Mouse (Mus musculus): ENCODE measurements around the gene Glud1. TPM values are rescaled to one million over a fixed set of nuclear protein-coding genes. Genes with fewer than 3 reads are reported as not detected.
A peak's percentile ranks its signal among the peaks of the same experiment; 100 is the strongest.

Glud1 gene
- polyA plus RNA-seq, 1 experiment from 2014 or later = 152 TPM

GRCm38 (mm10) chr14:34341993-34342392 lies 31.5 kb downstream of the Glud1 start:
- WGBS = 87% methylated on average over 4 of the region's 4 CpGs
- no peak overlapping the region for H3K9ac ChIP-seq (replicated peaks; ENCODE audit: low read depth, low read length)
- peaks cover 38% of the 10 kb centered on the region for H3K36me3 ChIP-seq (ENCODE audit: control insufficient read depth, insufficient read depth, low read length)
- no peaks in the 10 kb centered on the region for H3K27me3 ChIP-seq (ENCODE audit: control insufficient read depth, insufficient read depth, low read length)
- H3K4me2 ChIP-seq (ENCODE audit: low read depth, low read length) = no peak overlapping the region
- no peak overlapping the region for H3K27ac ChIP-seq (ENCODE audit: low read depth, low read length)
- no peaks in the 10 kb centered on the region for H3K9me3 ChIP-seq (ENCODE audit: control insufficient read depth, low read length)
- H3K4me1 ChIP-seq (ENCODE audit: control insufficient read depth, insufficient read depth, low read length) = no peaks in the 10 kb centered on the region
- ATAC-seq (ENCODE audit: low read depth) = no peak
- no peak overlapping the region for H3K4me3 ChIP-seq (ENCODE audit: low read depth, low read length)

- no peak overlapping the region for H3K27ac ChIP-seq (ENCODE audit: low read depth, low read length)
- no peaks in the 10 kb centered on the region for H3K27me3 ChIP-seq (ENCODE audit: control insufficient read depth, insufficient read depth, low read length)
- H3K36me3 ChIP-seq (ENCODE audit: control insufficient read depth, insufficient read depth, low read length) = peaks cover 35% of the 10 kb centered on the region
- no peak for ATAC-seq (ENCODE audit: low read depth)
- H3K9ac ChIP-seq (replicated peaks; ENCODE audit: low read depth, low read length) = no peak overlapping the region
- 96% methylated on average over 4 of the region's 4 CpGs for WGBS
- H3K4me3 ChIP-seq (ENCODE audit: low read depth, low read length) = no peak overlapping the region
- no peaks in the 10 kb centered on the region for H3K9me3 ChIP-seq (ENCODE audit: control insufficient read depth, low read length)
- H3K4me1 ChIP-seq (ENCODE audit: control insufficient read depth, insufficient read depth, low read length) = no peaks in the 10 kb centered on the region
- no peak overlapping the region for H3K4me2 ChIP-seq (ENCODE audit: low read depth, low read length)
Measured at GRCm38 (mm10) chr14:34343078-34343477, 32.6 kb downstream of the Glud1 start.

- H3K36me3 ChIP-seq (ENCODE audit: control insufficient read depth, insufficient read depth, low read length) = peaks cover 34% of the 10 kb centered on the region
- 74% methylated on average over 5 of the region's 5 CpGs for WGBS
- ATAC-seq (ENCODE audit: low read depth) = no peak
- H3K4me3 ChIP-seq (ENCODE audit: low read depth, low read length) = no peak overlapping the region
- H3K4me2 ChIP-seq (ENCODE audit: low read depth, low read length) = no peak overlapping the region
- H3K4me1 ChIP-seq (ENCODE audit: control insufficient read depth, insufficient read depth, low read length) = no peaks in the 10 kb centered on the region
- H3K9me3 ChIP-seq (ENCODE audit: control insufficient read depth, low read length) = no peaks in the 10 kb centered on the region
- H3K27ac ChIP-seq (ENCODE audit: low read depth, low read length) = no peak overlapping the region
- no peaks in the 10 kb centered on the region for H3K27me3 ChIP-seq (ENCODE audit: control insufficient read depth, insufficient read depth, low read length)
- no peak overlapping the region for H3K9ac ChIP-seq (replicated peaks; ENCODE audit: low read depth, low read length)
Measured at GRCm38 (mm10) chr14:34344361-34344760, 33.8 kb downstream of the Glud1 start.

GRCm38 (mm10) chr14:34345771-34346566 lies 35.4 kb downstream of the Glud1 start:
- WGBS = 62% methylated on average over 12 of the region's 12 CpGs
- Histone ChIP-seq H3K36me3 (ENCODE audit: control insufficient read depth, insufficient read depth, low read length) (peaks cover 28% of the 10 kb centered on the region), H3K9me3 (ENCODE audit: control insufficient read depth, low read length) (no peaks in the 10 kb centered on the region), H3K4me3 (ENCODE audit: low read depth, low read length) (no peak overlapping the region), H3K4me1 (ENCODE audit: control insufficient read depth, insufficient read depth, low read length) (no peaks in the 10 kb centered on the region), H3K27me3 (ENCODE audit: control insufficient read depth, insufficient read depth, low read length) (no peaks in the 10 kb centered on the region), H3K9ac (replicated peaks; ENCODE audit: low read depth, low read length) (no peak overlapping the region), H3K27ac (ENCODE audit: low read depth, low read length) (no peak overlapping the region), H3K4me2 (ENCODE audit: low read depth, low read length) (no peak overlapping the region)
- ATAC-seq (ENCODE audit: low read depth) = peak; percentile 49; the same call in 1 of the 2 replicates

GRCm38 (mm10) chr14:34347084-34347483 lies 36.6 kb downstream of the Glud1 start:
- no peak for ATAC-seq (ENCODE audit: low read depth)
- no peaks in the 10 kb centered on the region for H3K4me1 ChIP-seq (ENCODE audit: control insufficient read depth, insufficient read depth, low read length)
- H3K9ac ChIP-seq (replicated peaks; ENCODE audit: low read depth, low read length) = no peak overlapping the region
- no peaks in the 10 kb centered on the region for H3K27me3 ChIP-seq (ENCODE audit: control insufficient read depth, insufficient read depth, low read length)
- no peaks in the 10 kb centered on the region for H3K9me3 ChIP-seq (ENCODE audit: control insufficient read depth, low read length)
- peaks cover 19% of the 10 kb centered on the region for H3K36me3 ChIP-seq (ENCODE audit: control insufficient read depth, insufficient read depth, low read length)
- no peak overlapping the region for H3K27ac ChIP-seq (ENCODE audit: low read depth, low read length)
- WGBS = 90% methylated on average over 5 of the region's 5 CpGs
- H3K4me3 ChIP-seq (ENCODE audit: low read depth, low read length) = no peak overlapping the region
- no peak overlapping the region for H3K4me2 ChIP-seq (ENCODE audit: low read depth, low read length)

- WGBS = 88% methylated on average over 7 of the region's 7 CpGs
- Histone ChIP-seq H3K4me1 (ENCODE audit: control insufficient read depth, insufficient read depth, low read length) (no peaks in the 10 kb centered on the region), H3K9me3 (ENCODE audit: control insufficient read depth, low read length) (no peaks in the 10 kb centered on the region), H3K27me3 (ENCODE audit: control insufficient read depth, insufficient read depth, low read length) (no peaks in the 10 kb centered on the region), H3K36me3 (ENCODE audit: control insufficient read depth, insufficient read depth, low read length) (peaks cover 9% of the 10 kb centered on the region), H3K4me2 (ENCODE audit: low read depth, low read length) (no peak overlapping the region), H3K27ac (ENCODE audit: low read depth, low read length) (no peak overlapping the region), H3K4me3 (ENCODE audit: low read depth, low read length) (no peak overlapping the region), H3K9ac (replicated peaks; ENCODE audit: low read depth, low read length) (no peak overlapping the region)
- no peak for ATAC-seq (ENCODE audit: low read depth)
Measured at GRCm38 (mm10) chr14:34348301-34348700, 37.8 kb downstream of the Glud1 start.

GRCm38 (mm10) chr14:34349007-34349406 lies 38.5 kb downstream of the Glud1 start:
- Histone ChIP-seq H3K4me1 (ENCODE audit: control insufficient read depth, insufficient read depth, low read length) (no peaks in the 10 kb centered on the region), H3K4me2 (ENCODE audit: low read depth, low read length) (no peak overlapping the region), H3K36me3 (ENCODE audit: control insufficient read depth, insufficient read depth, low read length) (peaks cover 6% of the 10 kb centered on the region; the same call in 1 of the 2 replicates), H3K27ac (ENCODE audit: low read depth, low read length) (no peak overlapping the region), H3K27me3 (ENCODE audit: control insufficient read depth, insufficient read depth, low read length) (no peaks in the 10 kb centered on the region), H3K4me3 (ENCODE audit: low read depth, low read length) (no peak overlapping the region), H3K9ac (replicated peaks; ENCODE audit: low read depth, low read length) (no peak overlapping the region), H3K9me3 (ENCODE audit: control insufficient read depth, low read length) (no peaks in the 10 kb centered on the region)
- WGBS = 88% methylated on average over 8 of the region's 8 CpGs
- ATAC-seq (ENCODE audit: low read depth) = no peak

GRCm38 (mm10) chr14:34351660-34352059 lies 41.1 kb downstream of the Glud1 start:
- Histone ChIP-seq H3K27ac (ENCODE audit: low read depth, low read length) (no peak overlapping the region), H3K4me3 (ENCODE audit: low read depth, low read length) (no peak overlapping the region), H3K9me3 (ENCODE audit: control insufficient read depth, low read length) (no peaks in the 10 kb centered on the region), H3K27me3 (ENCODE audit: control insufficient read depth, insufficient read depth, low read length) (no peaks in the 10 kb centered on the region), H3K9ac (replicated peaks; ENCODE audit: low read depth, low read length) (no peak overlapping the region), H3K36me3 (ENCODE audit: control insufficient read depth, insufficient read depth, low read length) (no peaks in the 10 kb centered on the region), H3K4me1 (ENCODE audit: control insufficient read depth, insufficient read depth, low read length) (no peaks in the 10 kb centered on the region), H3K4me2 (ENCODE audit: low read depth, low read length) (no peak overlapping the region)
- no peak for ATAC-seq (ENCODE audit: low read depth)
- 55% methylated on average over 3 of the region's 3 CpGs for WGBS

- WGBS = 73% methylated on average over 6 of the region's 6 CpGs
- Histone ChIP-seq H3K4me2 (ENCODE audit: low read depth, low read length) (no peak overlapping the region), H3K4me3 (ENCODE audit: low read depth, low read length) (no peak overlapping the region), H3K27ac (ENCODE audit: low read depth, low read length) (no peak overlapping the region), H3K9ac (replicated peaks; ENCODE audit: low read depth, low read length) (no peak overlapping the region), H3K36me3 (ENCODE audit: control insufficient read depth, insufficient read depth, low read length) (no peaks in the 10 kb centered on the region), H3K9me3 (ENCODE audit: control insufficient read depth, low read length) (no peaks in the 10 kb centered on the region), H3K27me3 (ENCODE audit: control insufficient read depth, insufficient read depth, low read length) (no peaks in the 10 kb centered on the region), H3K4me1 (ENCODE audit: control insufficient read depth, insufficient read depth, low read length) (no peaks in the 10 kb centered on the region)
- ATAC-seq (ENCODE audit: low read depth) = no peak
Measured at GRCm38 (mm10) chr14:34352523-34352922, 42.0 kb downstream of the Glud1 start.
